Mouse (Mus musculus): ENCODE measurements at regions not wholly inside any gene's neighbourhood (a gene's known extent, or its start where the extent isn't known, plus 50 kb on each side); places are given as distances from the start of the nearest gene placed in this dataset.

GRCm38 (mm10) chr1:42472495-42473230 is 222.9 kb upstream of the Pou3f3 start:
- no peak for DNase-seq (ENCODE audit: low spot score)

GRCm38 (mm10) chr1:42474197-42474596 is 221.4 kb upstream of the Pou3f3 start:
- DNase-seq (ENCODE audit: low spot score) = no peak

- DNase-seq (ENCODE audit: low spot score) = no peak
Observed at GRCm38 (mm10) chr1:42474831-42475230, 220.7 kb upstream of the Pou3f3 start.

DNA sequence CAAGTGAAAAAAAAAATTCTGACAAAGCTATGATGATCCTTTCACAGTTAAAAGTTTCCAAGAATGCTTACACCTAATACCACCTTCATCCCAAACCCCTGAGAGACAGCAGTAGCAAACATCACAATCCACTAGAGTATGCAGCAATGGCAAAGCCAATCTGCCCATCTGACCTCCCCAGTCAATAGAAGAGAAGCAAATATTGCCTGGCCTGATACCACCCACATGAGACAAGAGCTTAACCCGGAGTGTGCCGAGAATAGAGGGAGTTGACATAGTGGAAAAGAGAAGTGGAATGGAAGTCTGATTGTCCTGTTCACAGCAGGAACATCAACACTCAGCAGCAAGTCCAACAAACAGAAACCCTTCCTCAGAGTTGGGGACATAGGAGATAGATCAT is 219.9 kb upstream of the Pou3f3 start:
- DNase-seq (ENCODE audit: low spot score) = no peak

- DNase-seq (ENCODE audit: low spot score) = no peak
Observed at GRCm38 (mm10) chr1:42480348-42480920, 215.1 kb upstream of the Pou3f3 start.

DNA sequence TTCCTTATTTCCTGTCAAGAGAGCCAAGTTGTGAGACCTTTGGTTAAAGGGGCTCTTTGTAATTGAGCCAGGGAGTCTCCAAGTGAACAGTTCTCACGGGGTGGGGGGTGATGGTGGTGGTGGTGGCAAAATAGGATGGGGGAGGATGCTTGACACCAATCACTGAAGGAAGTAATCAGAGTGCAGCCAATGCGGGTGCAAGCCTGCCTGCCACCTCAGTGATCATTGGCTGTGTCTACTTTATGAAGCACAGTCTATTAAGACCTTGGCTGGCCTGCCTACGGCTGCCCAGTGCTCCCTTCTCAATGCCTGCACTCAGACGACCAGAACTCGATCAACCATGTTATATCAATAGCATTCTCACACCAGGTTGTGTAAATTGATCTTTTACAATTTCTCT is 206.0 kb upstream of the Pou3f3 start:
- no peak for DNase-seq (ENCODE audit: low spot score)

- no peak for DNase-seq (ENCODE audit: low spot score)
Observed at GRCm38 (mm10) chr1:42490856-42491643, 204.5 kb upstream of the Pou3f3 start.

DNA sequence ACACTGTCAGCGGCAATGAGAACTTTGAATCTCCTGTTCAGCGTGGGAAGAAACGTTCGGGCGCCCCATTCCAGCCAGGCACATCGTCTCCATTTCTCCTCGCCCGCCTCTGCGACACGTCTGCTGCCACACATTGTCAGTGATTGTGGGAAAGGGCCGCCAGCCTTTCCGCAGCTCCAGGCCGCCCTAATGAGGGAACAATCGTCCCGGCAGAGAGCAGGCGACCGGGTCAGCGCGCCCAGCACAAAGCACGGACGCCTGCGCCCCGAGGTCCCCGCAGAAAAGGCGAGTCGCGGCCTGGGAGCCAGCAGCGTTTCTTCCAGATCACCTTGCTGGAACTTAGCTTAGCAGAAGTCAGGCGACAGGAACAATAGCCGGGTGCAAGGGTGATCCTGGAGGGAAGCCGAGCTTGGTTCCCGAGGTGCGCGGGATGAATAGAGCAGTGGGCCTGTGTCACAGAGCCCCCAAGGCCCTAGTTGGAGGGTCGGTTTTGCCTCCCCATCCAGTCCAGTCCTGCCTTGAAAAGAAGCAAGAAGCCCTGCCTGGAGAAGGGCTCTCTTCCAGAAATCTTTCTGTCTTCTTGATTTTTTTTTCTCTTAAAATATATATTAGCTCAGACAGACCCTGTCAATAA is 203.8 kb upstream of the Pou3f3 start:
- DNase-seq (ENCODE audit: low spot score) = no peak

DNA sequence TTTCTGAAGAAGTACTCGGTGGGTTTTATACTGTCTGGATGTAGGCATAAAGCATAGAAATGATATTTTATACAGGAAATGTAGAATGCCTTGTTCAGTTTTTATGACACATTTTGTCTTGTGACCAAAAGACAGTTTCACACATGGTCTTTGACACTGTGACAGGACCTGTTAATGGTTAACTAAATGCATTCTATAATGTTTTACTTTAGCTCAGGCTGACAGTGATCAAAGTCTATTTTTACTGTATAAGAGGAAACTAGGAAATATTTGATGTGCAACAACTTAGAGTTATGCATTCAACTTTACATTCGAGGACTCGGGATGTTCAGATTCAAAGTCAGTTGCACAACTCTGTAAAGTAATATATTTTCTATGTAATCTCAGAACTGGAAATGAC is 199.5 kb upstream of the Pou3f3 start:
- no peak for DNase-seq (ENCODE audit: low spot score)

- no peak for DNase-seq (ENCODE audit: low spot score)
Observed at GRCm38 (mm10) chr1:42496433-42496832, 199.1 kb upstream of the Pou3f3 start.

- DNase-seq (ENCODE audit: low spot score) = no peak
Observed at GRCm38 (mm10) chr1:42498901-42499300, 196.7 kb upstream of the Pou3f3 start.

DNA sequence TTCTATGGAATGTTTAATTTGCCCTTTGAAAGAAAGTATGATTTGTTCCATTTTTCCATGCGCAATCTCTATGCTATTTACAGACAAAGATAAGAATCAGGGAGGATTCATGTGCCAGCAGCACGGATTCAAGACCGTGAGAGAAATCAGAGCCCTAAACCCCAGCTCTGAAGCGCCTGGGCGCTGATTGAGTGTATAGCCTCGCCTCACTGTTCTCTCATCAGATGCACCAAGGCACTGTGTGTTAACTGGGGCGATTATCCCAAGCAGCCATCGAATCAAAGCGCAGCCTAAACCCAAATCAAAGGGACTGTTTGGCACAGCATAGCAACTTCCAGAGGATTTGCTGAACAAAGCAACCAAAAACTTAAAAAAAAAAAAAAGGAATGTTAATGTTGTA is 191.1 kb upstream of the Pou3f3 start:
- no peak for DNase-seq (ENCODE audit: low spot score)

- no peak for DNase-seq (ENCODE audit: low spot score)
Observed at GRCm38 (mm10) chr1:42505048-42505729, 190.4 kb upstream of the Pou3f3 start.

DNA sequence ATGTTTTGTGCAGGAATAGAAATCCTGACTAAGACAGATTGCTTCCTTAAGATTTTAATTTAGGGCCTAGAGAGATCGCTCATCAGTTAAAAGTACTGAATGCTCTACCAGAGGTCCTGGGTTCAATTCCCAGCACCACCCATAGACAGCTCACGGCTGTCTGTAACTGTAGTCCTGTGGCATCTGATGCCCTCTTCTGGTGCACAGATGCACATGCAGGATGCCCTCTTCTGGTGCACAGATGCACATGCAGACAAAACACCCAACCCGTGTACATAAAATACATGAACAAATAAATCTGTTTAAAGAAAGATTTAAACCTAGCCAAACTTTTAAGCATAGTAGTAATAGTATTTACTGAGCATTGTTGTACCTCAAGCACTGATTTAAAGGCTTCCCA is 181.2 kb upstream of the Pou3f3 start:
- no peak for DNase-seq (ENCODE audit: low spot score)

- DNase-seq (ENCODE audit: low spot score) = no peak
Observed at GRCm38 (mm10) chr1:42524401-42524800, 171.2 kb upstream of the Pou3f3 start.

- no peak for DNase-seq (ENCODE audit: low spot score)
Observed at GRCm38 (mm10) chr1:42527746-42528476, 167.7 kb upstream of the Pou3f3 start.

DNA sequence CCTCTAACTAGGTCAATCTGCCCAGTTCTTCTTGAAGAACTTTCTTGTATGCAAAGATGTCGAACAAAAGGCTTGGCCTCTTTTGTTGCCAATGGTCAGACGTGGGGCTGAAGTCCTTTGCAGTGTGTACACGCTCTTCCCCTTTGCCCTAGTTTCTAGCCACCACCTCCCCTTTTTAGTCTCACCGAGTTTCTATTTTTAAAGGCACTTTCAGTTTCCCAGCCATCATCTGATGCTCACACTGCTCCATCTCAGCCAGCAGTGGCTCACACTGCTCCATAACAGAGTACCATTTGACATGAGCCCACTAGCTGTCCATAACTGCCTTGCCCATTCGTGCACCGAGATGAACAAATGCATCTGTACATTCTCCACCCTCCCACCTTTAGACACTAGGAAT is 162.7 kb upstream of the Pou3f3 start:
- DNase-seq (ENCODE audit: low spot score) = no peak

DNA sequence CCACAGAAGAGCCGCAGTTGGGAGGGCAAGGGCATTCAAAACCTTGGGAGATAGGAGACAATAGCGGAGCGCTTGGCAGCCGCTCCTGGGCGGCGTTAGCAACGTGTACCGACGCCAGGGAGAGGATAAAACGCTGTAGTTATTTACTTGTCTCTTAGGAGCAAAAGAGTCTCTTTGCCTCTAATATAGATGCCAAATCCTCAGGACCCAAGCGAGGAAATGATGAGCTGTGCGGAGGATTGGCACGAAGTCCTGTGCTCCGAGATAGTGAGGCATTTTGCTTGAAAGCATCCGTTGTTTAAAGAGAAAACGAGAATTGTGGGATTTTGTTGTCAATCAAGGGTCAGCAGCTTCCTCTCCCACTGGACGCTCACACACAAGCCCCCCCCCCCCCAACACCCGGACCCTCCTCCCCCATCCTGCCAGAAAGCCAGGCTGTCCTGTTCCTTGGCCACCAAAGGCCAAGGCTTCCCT is 156.5 kb upstream of the Pou3f3 start:
- no peak for DNase-seq (ENCODE audit: low spot score)

GRCm38 (mm10) chr1:42539541-42540520 is 155.7 kb upstream of the Pou3f3 start:
- DNase-seq (ENCODE audit: low spot score) = no peak

DNA sequence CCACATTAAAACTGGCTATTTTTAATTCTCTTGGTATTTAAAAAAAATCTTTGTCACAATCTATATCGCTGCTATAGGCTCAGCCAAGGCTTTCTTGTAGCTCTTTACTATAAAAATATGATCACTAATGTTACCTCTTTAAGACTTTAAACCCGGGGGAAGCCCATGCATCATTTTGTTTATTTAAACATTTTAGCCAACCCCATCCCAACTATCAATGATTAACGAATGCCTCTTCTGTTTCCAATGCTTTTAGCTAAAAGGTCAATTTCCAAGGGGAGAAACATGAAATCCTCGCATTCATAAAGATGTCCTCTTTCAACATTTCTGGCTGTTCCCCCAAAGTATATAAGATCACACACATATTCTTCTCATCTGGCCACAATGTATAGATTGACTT is 153.6 kb upstream of the Pou3f3 start:
- DNase-seq (ENCODE audit: low spot score) = no peak

Data from testis, postnatal 10 days (tissue).